Mouse (Mus musculus): ENCODE measurements around the gene Mink1. TPM values are rescaled to one million over a fixed set of nuclear protein-coding genes. Genes with fewer than 3 reads are reported as not detected.

Gene Mink1
- total RNA-seq, 2 experiments from 2014 or later, result 42.2 to 44.1 TPM

DNA sequence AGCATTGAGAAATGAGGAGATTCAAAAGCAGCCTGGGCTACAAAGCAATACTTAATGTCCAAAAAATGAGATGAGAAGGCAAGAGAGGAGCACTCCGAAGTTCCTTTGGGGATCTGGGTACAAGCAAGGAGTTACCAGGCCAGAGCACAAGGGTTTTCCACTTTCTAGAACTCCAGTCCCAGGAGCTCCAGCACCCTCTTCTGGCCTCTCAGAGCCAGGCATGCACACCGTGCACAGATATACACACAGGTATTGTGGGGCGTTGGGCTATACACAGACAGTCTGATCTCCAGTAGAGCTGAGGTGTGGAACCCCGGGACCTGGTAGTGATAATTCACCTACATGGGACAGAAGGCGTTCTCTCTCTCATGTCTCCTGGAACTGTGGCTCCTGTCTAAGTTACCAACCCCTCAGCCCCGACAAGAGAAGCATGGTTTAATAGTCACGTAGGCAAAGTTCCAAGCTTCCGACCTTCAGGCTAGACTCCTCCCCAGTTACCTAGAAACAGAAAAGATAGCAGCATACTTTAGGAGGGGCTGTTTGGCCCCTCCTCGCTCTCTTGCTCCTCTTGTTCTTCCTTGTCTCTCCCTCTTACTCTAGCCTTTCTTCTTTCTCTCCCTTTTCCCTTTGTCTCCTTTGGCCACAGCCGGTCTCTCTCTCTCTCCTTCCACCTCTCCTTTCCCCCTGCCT is 60.5 kb downstream of the Mink1 start:
- intact Hi-C loops (cut with DNase I), result no loop called here
- no peak for DNase-seq

DNA sequence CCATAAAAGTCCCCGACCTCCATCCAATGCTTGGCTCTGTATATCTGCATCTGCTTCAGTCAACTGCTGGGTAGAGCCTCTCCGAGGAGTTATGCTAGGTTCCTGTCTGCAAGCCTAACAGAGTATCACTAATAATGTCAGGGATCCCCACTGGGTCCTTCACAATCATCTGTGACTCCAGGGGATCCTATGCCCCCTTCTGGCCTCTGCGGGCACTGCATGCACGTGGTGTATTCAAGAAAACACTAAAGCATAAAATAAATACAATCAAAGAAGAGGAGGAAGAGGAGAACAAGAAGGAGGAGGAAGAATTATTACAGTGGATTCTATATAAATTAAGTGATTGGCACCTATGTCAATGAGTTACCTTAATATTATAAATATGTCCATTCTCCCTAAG is 62.8 kb downstream of the Mink1 start:
- intact Hi-C loops (cut with DNase I), result no loop called here
- peak; percentile 39 to 68 for DNase-seq

- intact Hi-C loops (cut with DNase I), result no loop called here
- DNase-seq, result no peak
Observed at GRCm38 (mm10) chr11:70626877-70627276, 64.2 kb downstream of the Mink1 start.

- intact Hi-C loops (cut with DNase I), result no loop called here
- DNase-seq, result no peak
Observed at GRCm38 (mm10) chr11:70628431-70628830, 65.8 kb downstream of the Mink1 start.

DNA sequence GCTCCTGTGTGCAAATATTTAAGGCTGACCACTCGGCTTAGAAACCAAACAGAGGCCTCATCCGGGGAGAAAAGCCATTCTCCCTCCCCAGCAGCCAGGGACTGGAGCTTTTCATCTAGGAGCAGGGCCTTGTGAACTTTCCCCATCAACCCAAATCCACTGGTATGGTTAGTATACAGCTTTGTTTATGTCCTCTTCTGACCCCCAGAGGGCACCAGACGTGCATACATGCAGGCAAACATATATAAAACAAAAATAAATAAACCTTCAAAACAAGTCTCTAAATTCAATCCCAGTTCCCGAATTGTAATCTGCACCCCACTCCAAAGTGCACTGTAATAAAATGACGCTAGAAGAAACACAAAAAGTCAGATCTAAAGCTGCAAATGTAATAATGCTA is 66.9 kb downstream of the Mink1 start:
- intact Hi-C loops (cut with DNase I), result no loop called here
- no peak for DNase-seq

DNA sequence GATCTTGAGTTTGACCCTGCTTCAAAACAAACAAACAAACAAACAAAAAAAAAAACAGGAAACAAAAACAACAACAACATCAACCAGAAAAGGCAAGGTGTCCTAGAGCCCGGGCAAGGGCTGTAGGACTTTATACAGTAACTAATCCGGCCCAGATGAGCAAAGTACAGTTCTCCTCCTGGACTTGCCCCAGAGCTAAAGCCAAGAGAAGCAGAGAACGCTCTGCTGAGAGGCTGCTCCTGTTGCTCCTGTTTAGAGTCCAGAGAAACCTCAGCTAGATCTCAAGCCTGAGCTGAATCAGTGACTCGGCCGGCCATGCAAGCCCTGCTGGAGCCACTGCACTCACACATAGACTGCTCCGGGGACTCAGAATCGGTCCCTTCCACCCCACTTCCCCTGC is 67.4 kb downstream of the Mink1 start:
- intact Hi-C loops (cut with DNase I), result loop anchor here (2.0 to 5.0 kb wide), 2 partner anchors 112 to 125 kb away; no protein-coding TSS in a partner anchor
- no peak for DNase-seq

- DNase-seq, result no peak
- intact Hi-C loops (cut with DNase I), result no loop called here
Observed at GRCm38 (mm10) chr11:70635601-70636000, 72.9 kb downstream of the Mink1 start.

DNA sequence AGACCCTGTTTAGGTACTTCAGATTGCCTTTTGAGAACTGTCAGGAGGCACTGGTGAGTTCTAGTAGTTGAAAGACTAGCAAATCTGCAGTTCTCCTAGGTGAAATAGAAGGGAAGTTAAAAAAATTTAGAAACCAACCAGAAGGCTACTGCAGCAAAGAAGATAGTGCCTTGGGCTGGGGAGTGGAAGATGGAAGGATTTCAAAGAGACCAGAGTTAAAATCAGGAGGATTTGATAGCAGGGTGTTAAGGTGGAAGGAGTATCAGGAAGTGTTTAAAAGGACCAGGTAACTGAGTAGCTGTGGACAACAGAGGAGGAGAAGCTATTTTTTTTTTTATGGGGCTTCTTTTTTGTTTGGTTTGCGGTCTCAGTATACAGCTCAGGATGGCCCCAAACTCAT is 75.1 kb downstream of the Mink1 start:
- intact Hi-C loops (cut with DNase I), result no loop called here
- DNase-seq, result no peak

GRCm38 (mm10) chr11:70638293-70638692 is 75.6 kb downstream of the Mink1 start:
- intact Hi-C loops (cut with DNase I), result no loop called here
- no peak for DNase-seq

GRCm38 (mm10) chr11:70638714-70639278 is 76.1 kb downstream of the Mink1 start, which contains the start of gene Gp1ba:
Gene Gp1ba, plus strand, starts transcription at chr11:70639122.
- intact Hi-C loops (cut with DNase I), result no loop called here
- no peak for DNase-seq

- intact Hi-C loops (cut with DNase I), result no loop called here
Observed at GRCm38 (mm10) chr11:70639976-70640375, 77.3 kb downstream of the Mink1 start.

GRCm38 (mm10) chr11:70641241-70641640 is 78.6 kb downstream of the Mink1 start:
- no peak for DNase-seq
- intact Hi-C loops (cut with DNase I), result no loop called here

More at GRCm38 (mm10) chr11:70639976-70640375, 77.3 kb downstream of the Mink1 start:
- no peak for DNase-seq

DNA sequence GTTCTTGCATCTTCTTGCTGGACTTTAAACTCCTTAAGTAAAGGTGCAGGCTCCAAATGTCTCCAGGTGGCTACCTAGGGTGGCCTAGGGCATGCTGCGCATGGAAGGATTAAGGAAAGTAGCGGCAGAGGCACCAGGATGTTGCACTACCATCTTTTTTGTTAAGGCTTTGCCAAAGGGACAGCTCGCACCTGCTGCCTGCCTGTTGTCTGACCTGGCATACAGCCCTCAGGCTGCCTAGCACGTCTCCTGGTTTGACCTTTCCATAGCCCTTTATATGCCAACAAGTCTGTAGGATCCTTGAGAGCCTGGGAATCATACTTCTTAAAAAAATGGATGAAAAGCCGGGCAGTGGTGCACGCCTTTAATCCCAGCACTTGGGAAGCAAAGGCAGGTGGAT is 80.4 kb downstream of the Mink1 start:
- DNase-seq, result no peak
- intact Hi-C loops (cut with DNase I), result no loop called here

- intact Hi-C loops (cut with DNase I), result no loop called here
- DNase-seq, result no peak
Observed at GRCm38 (mm10) chr11:70644564-70645103, 82.0 kb downstream of the Mink1 start.

DNA sequence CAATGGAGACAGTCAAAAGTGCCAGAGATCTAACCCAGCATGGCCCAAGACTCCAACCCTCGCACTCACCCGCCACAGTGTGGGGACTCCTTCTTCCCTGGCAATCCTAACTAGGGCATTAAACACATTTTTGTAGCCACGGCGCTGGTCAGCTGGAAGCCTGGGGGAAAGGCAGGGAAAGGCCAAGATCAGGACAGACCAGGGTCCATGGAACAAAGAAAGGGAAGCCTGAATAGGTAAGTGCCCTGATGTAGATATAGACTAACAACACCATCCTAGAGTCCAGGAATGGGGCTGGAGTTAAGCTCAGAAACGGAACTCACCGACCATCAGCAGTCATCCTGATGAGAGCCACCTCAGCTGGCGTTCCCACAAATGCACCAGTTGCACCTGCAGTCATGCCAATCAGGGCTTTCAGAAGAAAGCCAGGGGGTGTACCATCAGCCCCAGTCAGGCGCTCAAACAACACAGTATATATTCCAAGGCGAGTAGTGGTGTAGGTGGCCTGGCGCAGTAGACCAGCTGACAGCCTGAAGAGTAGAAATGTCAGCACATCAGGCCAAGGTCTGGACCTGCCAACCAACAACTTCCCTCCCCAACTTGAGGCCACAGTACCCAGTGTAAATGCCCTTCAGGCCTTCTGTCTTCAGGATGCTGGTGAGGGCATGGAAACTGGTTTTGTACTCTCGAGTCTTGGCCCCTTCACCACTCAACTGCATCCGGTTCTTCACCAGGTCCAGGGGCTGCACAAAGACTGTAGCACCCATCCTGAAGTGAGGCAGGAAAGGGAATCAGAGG is 83.0 kb downstream of the Mink1 start:
- intact Hi-C loops (cut with DNase I), result no loop called here
- no peak for DNase-seq

DNA sequence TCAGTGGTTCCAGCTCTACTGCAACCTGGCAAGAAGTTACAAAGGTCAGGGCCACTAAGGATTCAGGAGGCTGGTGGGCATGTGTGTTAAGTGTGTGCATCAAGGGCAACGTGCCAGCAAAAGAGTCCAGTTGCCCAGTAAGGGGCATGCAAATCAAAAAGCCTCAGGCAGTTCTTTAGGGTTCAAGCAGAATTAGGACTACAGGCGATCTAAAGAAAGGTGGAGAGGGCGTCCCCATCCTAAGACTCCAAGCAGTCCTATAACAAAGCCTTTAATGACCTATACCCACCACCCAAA is 83.5 kb downstream of the Mink1 start:
- no peak for DNase-seq
- intact Hi-C loops (cut with DNase I), result no loop called here

- intact Hi-C loops (cut with DNase I), result no loop called here
- DNase-seq, result peak; percentile 95 to 96
Observed at GRCm38 (mm10) chr11:70646691-70647650, 84.3 kb downstream of the Mink1 start, which contains the start of the genes Rnf167 and Slc25a11. Gene Rnf167, plus strand, starts transcription at chr11:70647235. Gene Slc25a11, minus strand, starts transcription at chr11:70647479.

- intact Hi-C loops (cut with DNase I), result no loop called here
- DNase-seq, result no peak
Observed at GRCm38 (mm10) chr11:70647716-70648420, 85.2 kb downstream of the Mink1 start.

- no peak for DNase-seq
- intact Hi-C loops (cut with DNase I), result no loop called here
Observed at GRCm38 (mm10) chr11:70648512-70648911, 85.8 kb downstream of the Mink1 start.
